Mouse (Mus musculus) forebrain, embryonic 16.5 days (tissue): ENCODE results near the gene Slc5a4a. TPM values are rescaled to one million over a fixed set of nuclear protein-coding genes. Genes with fewer than 3 reads are reported as not detected.

Experiments used
- ATAC-seq: fragments of 200-750 bp; cut with Nextera tagmentation; 2 replicates; pipeline ENCODE4 v1.8.0; 2017; ENCODE audit warnings: mild to moderate bottlenecking, moderate library complexity
- H3K27ac ChIP-seq: fragments of 300-500 bp; sonication (generic); 2 replicates; pipeline ENCODE4 v1.5.1; 2014; ENCODE audit warnings: low read length, control low read depth
- H3K27me3 ChIP-seq: fragments of 300-500 bp; sonication (generic); replicated peaks from 2 replicates; pipeline ENCODE4 v1.6.1; 2014; ENCODE audit warnings: low read length; ENCODE audit not compliant: control insufficient read depth, insufficient read depth
- H3K36me3 ChIP-seq: fragments of 300-500 bp; sonication (generic); 2 replicates; pipeline ENCODE4 v1.6.1; 2014; ENCODE audit not compliant: control insufficient read depth, insufficient read depth
- H3K4me1 ChIP-seq: fragments of 300-500 bp; sonication (generic); replicated peaks from 2 replicates; pipeline ENCODE4 v1.6.1; 2014; ENCODE audit warnings: low read length; ENCODE audit not compliant: control insufficient read depth, insufficient read depth
- H3K4me2 ChIP-seq: fragments of 300-500 bp; sonication (generic); 2 replicates; pipeline ENCODE4 v1.6.1; 2014; ENCODE audit warnings: mild to moderate bottlenecking, low read length, control low read depth
- H3K4me3 ChIP-seq: fragments of 300-500 bp; sonication (generic); replicated peaks from 2 replicates; pipeline ENCODE4 v1.5.1; 2014; ENCODE audit warnings: mild to moderate bottlenecking, low read length, control low read depth
- H3K9ac ChIP-seq: fragments of 300-500 bp; sonication (generic); replicated peaks from 2 replicates; pipeline ENCODE4 v1.6.1; 2014; ENCODE audit warnings: low read depth, low read length, control low read depth
- H3K9me3 ChIP-seq: fragments of 300-500 bp; sonication (generic); 2 replicates; pipeline ENCODE4 v1.6.1; 2016; ENCODE audit warnings: low read length; ENCODE audit not compliant: control insufficient read depth
- WGBS: fragments of 180-500 bp; shearing (Covaris S2); extraction: QIAGEN DNeasy Blood & Tissue Kit; methylation state at CpG from one replicate; pipeline ENCODE4 v1.1.7; 2014; 5-methylcytosine and 5-hydroxymethylcytosine counted together
- polyA plus RNA-seq: library from polyadenylated mRNA; unstranded; fragments of >200 nt; fragmentation: Nextera tagmentation; extraction: Ambion mirVana; gene quantifications from 2 replicates; pipeline ENCODE4 v1.2.1, GENCODE M21; 2015

The Slc5a4a gene
- polyA plus RNA-seq, 1 experiment from 2014 or later, result not detected

DNA sequence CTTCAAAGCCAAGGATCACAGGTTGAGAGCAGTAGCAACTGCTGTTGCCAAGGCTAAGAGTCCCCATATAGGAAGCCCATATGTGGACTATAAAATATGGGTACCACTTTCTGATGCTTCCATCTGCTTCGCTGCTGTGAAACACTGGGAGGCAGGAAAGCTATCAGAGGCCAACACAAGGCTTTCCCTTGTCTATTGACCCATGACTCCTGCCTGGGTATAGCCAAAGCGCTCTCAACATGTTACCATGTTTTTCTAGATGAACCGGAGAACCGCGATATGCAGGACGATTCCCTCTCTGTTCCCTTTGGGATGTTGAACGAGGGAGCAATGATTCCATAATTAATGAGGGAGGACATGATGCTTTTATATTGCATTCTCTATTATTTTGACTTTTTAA lies 63.6 kb downstream of the Slc5a4a start:
- Histone ChIP-seq H3K4me2 (no peak overlapping the region), H3K36me3 (peaks cover 35% of the 10 kb centered on the region), H3K9me3 (0 out of 2 replicates have a peak, but pooled peaks cover 5% of the 10 kb centered on the region), H3K27ac (no peak overlapping the region), H3K4me3 (no peak overlapping the region), H3K9ac (no peak overlapping the region), H3K4me1 (no peaks in the 10 kb centered on the region), H3K27me3 (no peaks in the 10 kb centered on the region)
- no peak for ATAC-seq
- 96% methylated on average over 7 of the region's 7 CpGs for WGBS

DNA sequence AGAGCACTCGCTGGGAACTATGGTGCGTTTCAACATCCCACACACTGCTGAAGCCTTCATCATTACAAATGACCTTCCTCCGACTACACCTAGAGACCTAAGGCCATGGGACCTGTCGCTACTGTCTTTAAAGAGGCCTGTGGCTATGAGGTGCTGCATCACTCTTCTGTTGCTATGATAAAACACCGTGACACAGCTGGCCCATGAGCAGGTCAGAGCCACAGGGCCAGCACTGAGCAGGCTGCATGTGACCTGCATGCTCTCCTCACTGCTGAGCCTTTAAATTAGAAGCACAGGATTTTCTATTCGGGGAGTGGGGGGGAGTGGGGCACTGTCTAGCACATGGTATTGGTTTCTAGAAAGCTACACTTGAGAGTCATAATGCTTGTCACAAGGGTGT lies 64.9 kb downstream of the Slc5a4a start:
- Histone ChIP-seq H3K4me1 (no peaks in the 10 kb centered on the region), H3K9me3 (0 out of 2 replicates have a peak, but pooled peaks cover 5% of the 10 kb centered on the region), H3K27ac (no peak overlapping the region), H3K27me3 (no peaks in the 10 kb centered on the region), H3K9ac (no peak overlapping the region), H3K4me2 (no peak overlapping the region), H3K4me3 (no peak overlapping the region), H3K36me3 (peaks cover 44% of the 10 kb centered on the region)
- ATAC-seq, result no peak
- 98% methylated on average over 6 of the region's 6 CpGs for WGBS

DNA sequence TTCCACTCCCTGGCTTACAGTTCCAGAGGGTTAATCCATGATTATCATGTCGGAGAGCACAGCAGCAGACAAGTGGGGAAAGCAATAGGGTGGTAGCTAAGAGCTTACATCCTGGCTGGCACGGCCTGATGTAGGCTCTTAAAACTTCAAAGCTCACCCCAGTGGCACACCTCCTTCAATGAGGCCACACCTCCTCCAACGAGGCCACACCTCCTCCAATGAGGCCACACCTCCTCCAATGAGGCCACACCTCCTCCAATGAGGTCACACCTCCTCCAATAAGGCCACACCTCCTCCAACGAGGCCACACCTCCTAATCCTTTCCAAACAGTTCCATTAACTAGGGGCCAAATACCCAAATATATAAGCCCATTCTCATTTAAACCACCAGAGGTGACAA lies 66.9 kb downstream of the Slc5a4a start:
- ATAC-seq, result no peak
- 89% methylated on average over 4 of the region's 4 CpGs for WGBS
- Histone ChIP-seq H3K4me1 (no peaks in the 10 kb centered on the region), H3K27me3 (no peaks in the 10 kb centered on the region), H3K9me3 (0 out of 2 replicates have a peak, but pooled peaks cover 5% of the 10 kb centered on the region), H3K4me2 (no peak overlapping the region), H3K36me3 (peaks cover 46% of the 10 kb centered on the region), H3K27ac (no peak overlapping the region), H3K4me3 (no peak overlapping the region), H3K9ac (no peak overlapping the region)

DNA sequence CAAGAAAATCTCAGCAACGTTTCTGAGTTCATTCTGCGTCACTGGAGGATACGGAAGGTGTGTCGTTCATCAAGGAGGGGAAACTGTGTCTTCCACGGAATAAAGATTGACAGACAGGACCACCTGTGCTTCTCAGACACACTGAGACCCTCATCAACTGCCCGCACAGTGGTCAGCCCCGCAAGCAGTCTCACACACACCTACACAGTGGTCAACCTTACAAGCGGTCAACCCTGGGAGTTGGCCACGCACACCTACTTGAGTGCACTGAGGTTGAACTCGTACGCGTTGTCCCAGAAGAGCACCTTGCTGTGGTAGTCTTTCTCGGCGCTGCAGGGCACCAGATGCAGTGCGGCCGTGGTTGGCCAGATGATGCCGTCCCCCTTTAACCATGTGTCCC lies 69.8 kb downstream of the Slc5a4a start:
- Histone ChIP-seq H3K27ac (no peak overlapping the region), H3K9ac (no peak overlapping the region), H3K4me3 (no peak overlapping the region), H3K4me1 (no peaks in the 10 kb centered on the region), H3K27me3 (no peaks in the 10 kb centered on the region), H3K4me2 (no peak overlapping the region), H3K36me3 (peaks cover 63% of the 10 kb centered on the region), H3K9me3 (0 out of 2 replicates have a peak, but pooled peaks cover 5% of the 10 kb centered on the region)
- WGBS, result 97% methylated on average over 17 of the region's 17 CpGs
- no peak for ATAC-seq

DNA sequence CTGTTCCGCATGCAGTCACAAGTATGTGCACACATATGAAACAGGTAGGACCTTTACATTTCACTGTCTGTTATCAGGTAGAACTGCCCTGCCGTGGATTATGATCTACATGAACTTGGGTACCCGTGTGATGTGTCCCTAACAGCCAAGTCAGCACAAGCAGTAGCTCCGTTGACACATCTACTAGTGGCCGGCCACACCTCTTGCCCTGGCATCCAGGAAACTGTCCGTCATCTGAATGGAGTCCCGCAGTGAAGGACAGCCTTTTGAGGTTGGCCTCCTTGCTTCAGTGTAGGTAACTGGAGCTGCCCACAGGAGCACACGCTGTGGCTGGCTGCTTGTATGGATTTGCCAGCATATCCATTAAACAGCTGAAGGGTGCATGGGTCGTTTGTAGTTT lies 71.0 kb downstream of the Slc5a4a start:
- 0 out of 2 replicates have a peak, but pooled peaks cover 5% of the 10 kb centered on the region for H3K9me3 ChIP-seq

DNA sequence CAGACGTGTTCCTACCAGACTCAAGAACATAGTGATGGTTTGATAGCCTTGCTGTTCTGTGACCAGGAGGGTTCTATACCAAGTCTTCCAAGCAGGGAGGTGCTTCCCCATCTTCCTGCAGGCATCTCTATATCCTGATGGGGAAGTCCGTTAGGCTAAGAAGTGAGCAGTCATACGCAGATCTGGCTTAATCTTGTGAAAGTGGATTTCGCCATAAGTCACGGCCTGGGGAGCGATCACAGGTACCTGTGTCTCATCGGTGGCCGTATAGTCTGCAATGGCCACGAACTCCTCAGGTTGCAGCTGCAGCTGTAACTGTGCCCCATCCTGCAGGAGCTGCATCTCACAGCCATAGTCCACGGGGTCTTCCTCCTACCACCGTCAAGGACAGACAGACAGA lies 78.7 kb downstream of the Slc5a4a start:
- peaks cover 22% of the 10 kb centered on the region for H3K36me3 ChIP-seq
- H3K9ac ChIP-seq, result no peak overlapping the region
- H3K27ac ChIP-seq, result no peak overlapping the region
- 95% methylated on average over 11 of the region's 11 CpGs for WGBS
- H3K9me3 ChIP-seq, result no peaks in the 10 kb centered on the region
- ATAC-seq, result no peak
- no peak overlapping the region for H3K4me3 ChIP-seq
- no peak overlapping the region for H3K4me2 ChIP-seq
- no peaks in the 10 kb centered on the region for H3K27me3 ChIP-seq
- no peaks in the 10 kb centered on the region for H3K4me1 ChIP-seq

More for the DNA sequence above, 71.0 kb downstream of the Slc5a4a start:
- H3K4me3 ChIP-seq, result no peak overlapping the region
- no peak overlapping the region for H3K27ac ChIP-seq
- H3K36me3 ChIP-seq, result peaks cover 70% of the 10 kb centered on the region
- no peak overlapping the region for H3K9ac ChIP-seq
- no peaks in the 10 kb centered on the region for H3K4me1 ChIP-seq
- no peak for ATAC-seq
- H3K4me2 ChIP-seq, result no peak overlapping the region
- 91% methylated on average over 9 of the region's 9 CpGs for WGBS
- H3K27me3 ChIP-seq, result no peaks in the 10 kb centered on the region

DNA sequence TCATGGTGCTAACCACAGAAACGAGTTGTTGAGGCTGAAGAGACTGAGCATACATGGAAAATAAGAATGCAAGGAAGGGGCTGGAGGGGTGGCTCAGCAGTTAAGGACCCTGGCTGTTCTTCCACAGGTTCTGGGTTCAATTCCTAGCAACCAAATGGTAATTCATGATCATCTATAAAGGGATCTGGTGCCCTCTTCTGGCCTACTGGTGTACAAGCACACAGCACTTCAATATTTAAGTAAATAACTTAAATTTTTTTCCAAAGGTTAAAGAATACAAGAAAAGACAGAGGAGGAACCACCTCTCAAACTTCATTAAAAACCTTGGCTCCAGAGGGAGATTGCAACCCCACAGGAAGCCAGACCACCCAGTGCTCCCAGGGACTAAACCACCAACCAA lies 82.4 kb downstream of the Slc5a4a start:
- no peak overlapping the region for H3K4me3 ChIP-seq
- ATAC-seq, result no peak
- no peak overlapping the region for H3K4me2 ChIP-seq
- H3K9me3 ChIP-seq, result no peaks in the 10 kb centered on the region
- 0 out of 2 replicates have a peak, but pooled peaks cover 4% of the 10 kb centered on the region for H3K36me3 ChIP-seq
- H3K27ac ChIP-seq, result no peak overlapping the region
- H3K27me3 ChIP-seq, result no peaks in the 10 kb centered on the region
- no peaks in the 10 kb centered on the region for H3K4me1 ChIP-seq
- no peak overlapping the region for H3K9ac ChIP-seq
- WGBS, result 78% methylated on average over 1 of the region's 1 CpGs

DNA sequence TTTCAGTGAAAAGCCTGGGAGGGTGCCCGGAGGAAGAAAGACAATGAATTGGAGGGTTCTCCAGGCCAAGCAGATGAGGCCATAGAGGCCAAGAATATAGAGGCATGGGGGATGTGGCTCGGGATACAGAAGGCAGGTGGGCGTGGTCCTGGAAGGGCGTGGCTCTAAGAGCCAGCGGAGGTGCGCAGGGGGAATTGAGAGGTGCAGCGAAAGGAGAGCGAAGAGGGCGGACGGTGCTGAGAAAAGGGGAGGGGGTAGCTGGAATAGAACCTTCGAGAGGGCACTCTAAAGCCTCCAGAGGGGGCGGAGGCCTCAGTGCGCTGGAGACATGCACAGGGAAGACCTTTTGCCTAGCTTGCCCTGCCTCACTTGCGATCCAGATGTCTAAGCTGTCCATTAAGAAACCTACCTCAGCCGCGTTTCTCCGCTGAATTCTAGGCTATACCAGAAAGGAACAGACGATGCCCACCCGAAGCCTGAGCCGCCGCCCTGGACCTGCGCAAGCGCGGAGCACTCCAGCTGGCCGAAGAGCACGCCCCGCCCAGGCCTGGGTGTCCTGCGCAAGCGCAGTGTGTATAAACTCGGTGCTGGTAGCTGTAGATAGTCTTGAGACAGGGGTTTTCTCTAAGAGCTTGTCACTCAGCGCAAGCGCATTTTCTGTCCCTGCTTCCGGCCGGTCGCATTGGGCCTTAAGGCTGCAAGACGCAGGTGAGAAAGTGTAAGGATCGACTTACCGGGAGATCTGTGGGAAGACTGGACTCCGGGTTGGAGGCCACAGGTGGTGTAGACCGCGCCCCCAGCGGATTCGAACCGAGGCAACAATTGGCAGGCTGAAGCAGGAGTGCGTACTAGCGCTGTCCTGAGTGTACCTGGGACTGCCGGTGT lies 90.3 kb downstream of the Slc5a4a start, which contains the start of gene Prmt2:
Gene Prmt2, minus strand, starts transcription at position 525 of the 885 bp plus-strand sequence.
- peak within 1 kb of the TSS; percentile 85 for H3K4me3 ChIP-seq
- peak within 1 kb of the TSS; percentile 57 for H3K4me2 ChIP-seq
- H3K9ac ChIP-seq, result peak within 1 kb of the TSS; percentile 95
- under 1% methylated on average over 45 of the region's 47 CpGs for WGBS
- H3K27ac ChIP-seq, result peak within 1 kb of the TSS; percentile 86
- no peaks in the 10 kb centered on the region for H3K27me3 ChIP-seq
- H3K4me1 ChIP-seq, result peaks cover 17% of the 10 kb centered on the region
- H3K9me3 ChIP-seq, result no peaks in the 10 kb centered on the region
- ATAC-seq, result peak; percentile 98
- H3K36me3 ChIP-seq, result no peaks in the 10 kb centered on the region; the same call in 1 of the 2 replicates
